Mouse (Mus musculus): ENCODE data around the gene Chst8. TPM values are rescaled to one million over a fixed set of nuclear protein-coding genes. Genes with fewer than 3 reads are reported as not detected.

Chst8 gene
- total and polyA plus RNA-seq, 3 experiments, result 0.22 TPM; not detected in 2

- no peak for ATAC-seq (ENCODE audit: extremely low read depth, insufficient number of reproducible peaks, low FRiP score, poor library complexity, severe bottlenecking)
- Histone ChIP-seq H3K9me3 (replicated peaks) (peaks cover 87% of the 10 kb centered on the region), H3K27me3 (ENCODE audit: insufficient read depth, low read length) (no peaks in the 10 kb centered on the region; the same call in 1 of the 2 replicates), H3K36me3 (replicated peaks) (no peaks in the 10 kb centered on the region), H3K4me3 (ENCODE audit: low read depth, low read length) (no peak overlapping the region), H3K4me1 (ENCODE audit: insufficient read depth, low read depth, low read length) (no peaks in the 10 kb centered on the region)
- no peak for TF ChIP-seq POLR2AphosphoS5 (IDR thresholded peaks at IDR 0.05; ENCODE audit: insufficient replicate concordance, low read depth, low read length)
- no peak for DNase-seq (ENCODE audit: low spot score)
Measured at GRCm38 (mm10) chr7:34641968-34642367, 170.5 kb downstream of the Chst8 start.

- TF ChIP-seq GATA2 (IDR thresholded peaks at IDR 0.05; ENCODE audit: borderline replicate concordance, low read depth, low read length) (no peak), CTCF (IDR thresholded peaks at IDR 0.05; ENCODE audit: low read depth, low read length) (no peak), POLR2AphosphoS5 (IDR thresholded peaks at IDR 0.05; ENCODE audit: insufficient replicate concordance, low read depth, low read length) (no peak), TAL1 (conservative IDR thresholded peaks at IDR 0.05; ENCODE audit: low read depth, low read length) (no peak), GATA1 (IDR thresholded peaks at IDR 0.05; ENCODE audit: borderline replicate concordance, low read length) (no peak)
- ATAC-seq (ENCODE audit: extremely low read depth, insufficient number of reproducible peaks, low FRiP score, poor library complexity, severe bottlenecking) (no peak), DNase-seq (ENCODE audit: low spot score) (no peak)
- no peaks in the 10 kb centered on the region for H3K36me3 ChIP-seq (replicated peaks)
- H3K9me3 ChIP-seq (replicated peaks), result peaks cover 83% of the 10 kb centered on the region
- no peaks in the 10 kb centered on the region; the same call in 1 of the 2 replicates for H3K27me3 ChIP-seq (ENCODE audit: insufficient read depth, low read length)
- H3K4me1 ChIP-seq (ENCODE audit: insufficient read depth, low read depth, low read length), result no peaks in the 10 kb centered on the region
- no peak overlapping the region; the same call in 1 of the 2 replicates for H3K4me3 ChIP-seq (ENCODE audit: low read depth, low read length)
Measured at GRCm38 (mm10) chr7:34639798-34640197, 172.7 kb downstream of the Chst8 start.

- no peaks in the 10 kb centered on the region for H3K4me1 ChIP-seq (ENCODE audit: insufficient read depth, low read depth, low read length)
- no peaks in the 10 kb centered on the region for H3K36me3 ChIP-seq (replicated peaks)
- TF ChIP-seq GATA1 (IDR thresholded peaks at IDR 0.05; ENCODE audit: borderline replicate concordance, low read length), result no peak
- TF ChIP-seq POLR2AphosphoS5 (IDR thresholded peaks at IDR 0.05; ENCODE audit: insufficient replicate concordance, low read depth, low read length), result no peak
- TF ChIP-seq CTCF (IDR thresholded peaks at IDR 0.05; ENCODE audit: low read depth, low read length), result no peak
- TF ChIP-seq GATA2 (IDR thresholded peaks at IDR 0.05; ENCODE audit: borderline replicate concordance, low read depth, low read length), result no peak
- TF ChIP-seq TAL1 (conservative IDR thresholded peaks at IDR 0.05; ENCODE audit: low read depth, low read length), result no peak
- H3K27me3 ChIP-seq (ENCODE audit: insufficient read depth, low read length), result no peaks in the 10 kb centered on the region
- peaks cover 76% of the 10 kb centered on the region for H3K9me3 ChIP-seq (replicated peaks)
- no peak for DNase-seq (ENCODE audit: low spot score)
- no peak for ATAC-seq (ENCODE audit: extremely low read depth, insufficient number of reproducible peaks, low FRiP score, poor library complexity, severe bottlenecking)
- H3K4me3 ChIP-seq (ENCODE audit: low read depth, low read length), result no peak overlapping the region
Measured at GRCm38 (mm10) chr7:34636661-34637060, 175.8 kb downstream of the Chst8 start.

GRCm38 (mm10) chr7:34632966-34633742, 179.4 kb downstream of the Chst8 start:
- no peaks in the 10 kb centered on the region for H3K27me3 ChIP-seq (ENCODE audit: insufficient read depth, low read length)
- H3K9me3 ChIP-seq (replicated peaks), result peaks cover 75% of the 10 kb centered on the region
- H3K36me3 ChIP-seq (replicated peaks), result no peaks in the 10 kb centered on the region
- no peak for DNase-seq (ENCODE audit: low spot score)
- no peaks in the 10 kb centered on the region for H3K4me1 ChIP-seq (ENCODE audit: insufficient read depth, low read depth, low read length)
- ATAC-seq (ENCODE audit: extremely low read depth, insufficient number of reproducible peaks, low FRiP score, poor library complexity, severe bottlenecking), result no peak
- H3K4me3 ChIP-seq (ENCODE audit: low read depth, low read length), result no peak overlapping the region
- no peak for TF ChIP-seq CTCF (IDR thresholded peaks at IDR 0.05; ENCODE audit: low read depth, low read length)
- TF ChIP-seq GATA2 (IDR thresholded peaks at IDR 0.05; ENCODE audit: borderline replicate concordance, low read depth, low read length), result no peak
- TF ChIP-seq TAL1 (conservative IDR thresholded peaks at IDR 0.05; ENCODE audit: low read depth, low read length), result no peak
- no peak for TF ChIP-seq POLR2AphosphoS5 (IDR thresholded peaks at IDR 0.05; ENCODE audit: insufficient replicate concordance, low read depth, low read length)
- TF ChIP-seq GATA1 (IDR thresholded peaks at IDR 0.05; ENCODE audit: borderline replicate concordance, low read length), result no peak

GRCm38 (mm10) chr7:34630211-34631085, 182.1 kb downstream of the Chst8 start:
- H3K36me3 ChIP-seq (replicated peaks), result no peaks in the 10 kb centered on the region
- TF ChIP-seq GATA1 (IDR thresholded peaks at IDR 0.05; ENCODE audit: borderline replicate concordance, low read length) (no peak), CTCF (IDR thresholded peaks at IDR 0.05; ENCODE audit: low read depth, low read length) (no peak), GATA2 (IDR thresholded peaks at IDR 0.05; ENCODE audit: borderline replicate concordance, low read depth, low read length) (no peak)
- no peaks in the 10 kb centered on the region for H3K27me3 ChIP-seq (ENCODE audit: insufficient read depth, low read length)
- DNase-seq (ENCODE audit: low spot score) (no peak), ATAC-seq (ENCODE audit: extremely low read depth, insufficient number of reproducible peaks, low FRiP score, poor library complexity, severe bottlenecking) (no peak)
- no peaks in the 10 kb centered on the region for H3K4me1 ChIP-seq (ENCODE audit: insufficient read depth, low read depth, low read length)
- H3K9me3 ChIP-seq (replicated peaks), result peaks cover 67% of the 10 kb centered on the region
- H3K4me3 ChIP-seq (ENCODE audit: low read depth, low read length), result no peak overlapping the region; the same call in 1 of the 2 replicates

- no peak for ATAC-seq (ENCODE audit: extremely low read depth, insufficient number of reproducible peaks, low FRiP score, poor library complexity, severe bottlenecking)
- H3K4me3 ChIP-seq (ENCODE audit: low read depth, low read length), result no peak overlapping the region
- no peak for DNase-seq (ENCODE audit: low spot score)
- H3K4me1 ChIP-seq (ENCODE audit: insufficient read depth, low read depth, low read length), result no peaks in the 10 kb centered on the region
- no peak for TF ChIP-seq POLR2AphosphoS5 (IDR thresholded peaks at IDR 0.05; ENCODE audit: insufficient replicate concordance, low read depth, low read length)
- TF ChIP-seq GATA2 (IDR thresholded peaks at IDR 0.05; ENCODE audit: borderline replicate concordance, low read depth, low read length), result no peak
- no peak for TF ChIP-seq CTCF (IDR thresholded peaks at IDR 0.05; ENCODE audit: low read depth, low read length)
- no peak for TF ChIP-seq GATA1 (IDR thresholded peaks at IDR 0.05; ENCODE audit: borderline replicate concordance, low read length)
- TF ChIP-seq TAL1 (conservative IDR thresholded peaks at IDR 0.05; ENCODE audit: low read depth, low read length), result no peak
- H3K9me3 ChIP-seq (replicated peaks), result peaks cover 67% of the 10 kb centered on the region
- H3K27me3 ChIP-seq (ENCODE audit: insufficient read depth, low read length), result no peaks in the 10 kb centered on the region
- H3K36me3 ChIP-seq (replicated peaks), result no peaks in the 10 kb centered on the region
Measured at GRCm38 (mm10) chr7:34629702-34630210, 182.8 kb downstream of the Chst8 start.

Other genes with a start within 250 kb of the Chst8 start
- not detected in 2 replicates for gene Kctd15, start 156.0 kb downstream of the Chst8 start, total RNA-seq (2014; fragmentation: Nextera tagmentation)
- gene Kctd15, start 156.0 kb downstream of the Chst8 start, total RNA-seq (2017), result 0.06 and 0.11 TPM in 2 replicates
- not detected in 2 replicates for gene Kctd15, start 156.0 kb downstream of the Chst8 start, polyA plus RNA-seq (2012)
- gene Pepd, start 99.7 kb upstream of the Chst8 start, total RNA-seq (2014; fragmentation: Nextera tagmentation), result 12.2 and 12.7 TPM in 2 replicates
- 51.0 and 53.2 TPM in 2 replicates for gene Pepd, start 99.7 kb upstream of the Chst8 start, total RNA-seq (2017)
- 10.0 and 11.1 TPM in 2 replicates for gene Pepd, start 99.7 kb upstream of the Chst8 start, polyA plus RNA-seq (2012)
- gene Cebpg, start 243.9 kb upstream of the Chst8 start, total RNA-seq (2014; fragmentation: Nextera tagmentation), result 63.1 and 67.0 TPM in 2 replicates
- 30.8 and 33.9 TPM in 2 replicates for gene Cebpg, start 243.9 kb upstream of the Chst8 start, total RNA-seq (2017)
- gene Cebpg, start 243.9 kb upstream of the Chst8 start, polyA plus RNA-seq (2012), result 26.9 and 30.7 TPM in 2 replicates